Mouse (Mus musculus) testis, adult 2 months (tissue): ENCODE results near the gene Sema3g.

ENCODE experiments used
- CTCF ChIP-seq: fragments of 200-500 bp; IDR thresholded peaks from 2 replicates; pipeline ENCODE4 v1.5.1; 2012; ENCODE audit warnings: low read depth, mild to moderate bottlenecking, inconsistent platforms, low read length, moderate library complexity; ENCODE audit not compliant: control insufficient read depth, insufficient read depth, insufficient replicate concordance
- POLR2A ChIP-seq: fragments of 200-500 bp; IDR thresholded peaks from 2 replicates; pipeline ENCODE4 v1.6.1; 2012; ENCODE audit warnings: low read depth, mild to moderate bottlenecking, inconsistent platforms, low read length, moderate library complexity; ENCODE audit not compliant: control insufficient read depth

GRCm38 (mm10) chr14:31177287-31177686, 40.4 kb upstream of the Sema3g start:
- TF ChIP-seq CTCF: no peak
- no peak for TF ChIP-seq POLR2A
